In the genomic region with DNA sequence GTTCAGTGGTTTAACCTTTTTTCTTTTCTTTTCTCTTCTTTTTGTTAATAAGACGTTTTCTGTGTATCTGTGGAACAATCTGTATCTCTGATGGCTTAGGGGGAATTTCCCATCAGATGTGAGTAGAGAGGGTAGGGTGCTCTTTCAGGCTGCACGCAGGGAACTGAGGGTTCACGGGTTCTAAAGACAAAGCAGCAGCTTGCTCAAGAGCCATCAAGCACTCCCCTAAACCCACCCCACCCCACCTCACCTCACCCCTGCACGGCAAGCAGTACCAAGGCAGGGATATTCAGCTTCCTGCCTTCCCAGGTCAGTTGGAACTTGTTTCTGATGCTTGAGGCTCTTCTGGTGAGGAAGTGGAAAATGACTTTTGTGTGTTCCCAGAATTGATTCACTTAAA, we compare ENCODE assay signal across 8 mouse cellular contexts. TPM values are rescaled to one million over a fixed set of nuclear protein-coding genes. Genes with fewer than 3 reads are reported as not detected.
DNase-seq lines count a peak whose midpoint lies in the region; ATAC-seq and TF ChIP-seq lines count a peak whose summit lies in the region.

No protein-coding gene starts in this region.

- peak; percentile 38; the same call in 1 of the 2 replicates for ATAC-seq in hindbrain, embryonic 14.5 days (ENCODE audit: low FRiP score)
- no peak for ATAC-seq in midbrain, postnatal 0 days (ENCODE audit: low FRiP score)
- no peak for ATAC-seq in frontal cortex, adult (ENCODE audit: low TSS enrichment)
- no peak for ATAC-seq in monocyte, adult 5-6 weeks (replicated peaks; ENCODE audit: insufficient number of reproducible peaks, low FRiP score, low TSS enrichment, poor library complexity, severe bottlenecking)

- TF ChIP-seq CTCF in kidney, adult 2 months (conservative IDR thresholded peaks at IDR 0.05; ENCODE audit: insufficient read depth, insufficient read length, low read depth, low read length) = no peak
- TF ChIP-seq CTCF in midbrain, postnatal 0 days (IDR thresholded peaks at IDR 0.05) = no peak

- WGBS in kidney, adult 2 months = 30% methylated on average over 4 of the region's 4 CpGs
- WGBS in hindbrain, embryonic 14.5 days = 11% methylated on average over 4 of the region's 4 CpGs
- WGBS in midbrain, postnatal 0 days = 11% methylated on average over 4 of the region's 4 CpGs

- H3K4me3 ChIP-seq in kidney, adult 2 months (ENCODE audit: insufficient read depth, low read depth, low read length) = peak overlapping the region; percentile 31
- peak overlapping the region; percentile 38 for H3K4me3 ChIP-seq in hindbrain, embryonic 14.5 days (replicated peaks; ENCODE audit: low read length)
- H3K4me3 ChIP-seq in midbrain, postnatal 0 days (ENCODE audit: low read depth, low read length) = peak overlapping the region; percentile 44

- DNase-seq in kidney, adult 2 months = no peak
- DNase-seq in kidney, postnatal 36 days = no peak
- DNase-seq in MN1 (ENCODE audit: low spot score) = peak; percentile 10
- DNase-seq in hindbrain, embryonic 14.5 days (ENCODE audit: low spot score) = no peak
- no peak for DNase-seq in midbrain, postnatal 0 days (ENCODE audit: low spot score)
- no peak for DNase-seq in right cerebral cortex, postnatal 10 days (ENCODE audit: low spot score in 2 of 2)

- H3K4me1 ChIP-seq in kidney, adult 2 months (ENCODE audit: control insufficient read depth, insufficient read depth, low read length) = no peaks in the 10 kb centered on the region; the same call in 1 of the 2 replicates
- H3K4me1 ChIP-seq in hindbrain, embryonic 14.5 days (replicated peaks; ENCODE audit: control insufficient read depth, insufficient read depth, low read length) = 0 out of 2 replicates have a peak, but pooled peaks cover 11% of the 10 kb centered on the region
- H3K4me1 ChIP-seq in midbrain, postnatal 0 days (ENCODE audit: insufficient read depth, low read length) = no peaks in the 10 kb centered on the region

- TF ChIP-seq POLR2A in kidney, adult 2 months (IDR thresholded peaks at IDR 0.05; ENCODE audit: low read depth, low read length) = no peak

- no peaks in the 10 kb centered on the region for H3K36me3 ChIP-seq in kidney, adult 2 months (ENCODE audit: control insufficient read depth, insufficient read depth, low read length)
- no peaks in the 10 kb centered on the region for H3K36me3 ChIP-seq in hindbrain, embryonic 14.5 days (replicated peaks; ENCODE audit: control insufficient read depth, insufficient read depth)
- no peaks in the 10 kb centered on the region for H3K36me3 ChIP-seq in midbrain, postnatal 0 days (ENCODE audit: insufficient read depth, low read length)

- H3K9me3 ChIP-seq in hindbrain, embryonic 14.5 days (ENCODE audit: control insufficient read depth, low read length) = no peaks in the 10 kb centered on the region
- no peaks in the 10 kb centered on the region for H3K9me3 ChIP-seq in midbrain, postnatal 0 days (ENCODE audit: low read length)

- H3K9ac ChIP-seq in hindbrain, embryonic 14.5 days = peak overlapping the region; percentile 53
- H3K9ac ChIP-seq in midbrain, postnatal 0 days (replicated peaks; ENCODE audit: low read length, poor library complexity, severe bottlenecking) = peak overlapping the region; percentile 56; the same call in 1 of the 2 replicates

- peak overlapping the region; percentile 69 for H3K4me2 ChIP-seq in hindbrain, embryonic 14.5 days (replicated peaks)
- peak overlapping the region; percentile 78 for H3K4me2 ChIP-seq in midbrain, postnatal 0 days (ENCODE audit: low read depth, low read length, poor library complexity, severe bottlenecking)

- no peak overlapping the region for H3K27ac ChIP-seq in kidney, adult 2 months (ENCODE audit: insufficient read depth, low read depth, low read length)
- no peak overlapping the region for H3K27ac ChIP-seq in hindbrain, embryonic 14.5 days
- H3K27ac ChIP-seq in midbrain, postnatal 0 days (ENCODE audit: low read depth, low read length) = no peak overlapping the region

- H3K27me3 ChIP-seq in kidney, adult 2 months (replicated peaks; ENCODE audit: control insufficient read depth, insufficient read depth, low read length) = no peaks in the 10 kb centered on the region
- H3K27me3 ChIP-seq in hindbrain, embryonic 14.5 days (ENCODE audit: control insufficient read depth, insufficient read depth, low read length) = no peaks in the 10 kb centered on the region
- no peaks in the 10 kb centered on the region for H3K27me3 ChIP-seq in midbrain, postnatal 0 days (ENCODE audit: insufficient read depth, low read length)

RNA-seq across cellular contexts. Expression of gene Gsap, which starts 0.8 kb away (rescaled TPM):
- 3.3 and 3.7 TPM in 2 replicates for polyA plus RNA-seq in kidney, adult 2 months (2012; rRNA removed)
- 14.4 and 15.5 TPM in 2 replicates for polyA plus RNA-seq in hindbrain, embryonic 14.5 days (2014; fragmentation: Nextera tagmentation; extraction: Ambion mirVana)
- 7.2 and 8.2 TPM in 2 replicates for total RNA-seq in midbrain, postnatal 0 days (2014; rRNA removed)
- 5.3 and 5.6 TPM in 2 replicates for polyA plus RNA-seq in midbrain, postnatal 0 days (2015; fragmentation: Nextera tagmentation; extraction: Ambion mirVana)
- total RNA-seq in monocyte, adult 5-6 weeks (2017) = 194 to 271 TPM (median 196 TPM) in 3 replicates
